ENCODE assay signal across 23 mouse cellular contexts in genomic region chr17:27686395-27686794, GRCm38 (mm10). TPM values are rescaled to one million over a fixed set of nuclear protein-coding genes. Genes with fewer than 3 reads are reported as not detected.
DNase-seq lines count a peak whose midpoint lies in the region; ATAC-seq lines count a peak whose summit lies in the region.
"Had no signal": no experiment of that assay in that cellular context is flagged by ENCODE, and none has a peak within 500 bp of the region (broad histone marks: within the 10 kb centered on the region; RNA-seq: fewer than 3 reads in every experiment).

No protein-coding gene starts in this region.

- no peaks in the 10 kb centered on the region for H3K36me3 ChIP-seq in neural tube, embryonic 12.5 days
- no peaks in the 10 kb centered on the region for H3K36me3 ChIP-seq in forebrain, embryonic 16.5 days (ENCODE audit: control insufficient read depth, insufficient read depth)
- H3K36me3 ChIP-seq in midbrain, embryonic 12.5 days = no peaks in the 10 kb centered on the region
- H3K36me3 ChIP-seq in neural tube, embryonic 15.5 days = no peaks in the 10 kb centered on the region
- H3K36me3 ChIP-seq: heart, embryonic 10.5 days had no signal

- peak overlapping the region; percentile 63; the same call in 1 of the 2 replicates for H3K9ac ChIP-seq in neural tube, embryonic 12.5 days
- no peak overlapping the region; the same call in 1 of the 2 replicates for H3K9ac ChIP-seq in forebrain, embryonic 16.5 days (replicated peaks; ENCODE audit: low read depth, low read length)
- H3K9ac ChIP-seq in midbrain, embryonic 12.5 days (replicated peaks) = no peak overlapping the region
- peak overlapping the region; percentile 84 for H3K9ac ChIP-seq in neural tube, embryonic 15.5 days (replicated peaks)

- no peaks in the 10 kb centered on the region for H3K9me3 ChIP-seq in neural tube, embryonic 12.5 days
- H3K9me3 ChIP-seq in forebrain, embryonic 16.5 days (ENCODE audit: control insufficient read depth, low read length) = no peaks in the 10 kb centered on the region
- H3K9me3 ChIP-seq in midbrain, embryonic 12.5 days = no peaks in the 10 kb centered on the region
- no peaks in the 10 kb centered on the region for H3K9me3 ChIP-seq in neural tube, embryonic 15.5 days (replicated peaks)
- H3K9me3 ChIP-seq: heart, embryonic 10.5 days had no signal

- 48% methylated on average over 5 of the region's 5 CpGs for WGBS in neural tube, embryonic 12.5 days
- WGBS in forebrain, embryonic 16.5 days = 36% methylated on average over 5 of the region's 5 CpGs
- WGBS in midbrain, embryonic 12.5 days = 30% methylated on average over 5 of the region's 5 CpGs
- WGBS in neural tube, embryonic 15.5 days = 42% methylated on average over 5 of the region's 5 CpGs

- peaks cover 10% of the 10 kb centered on the region for H3K27me3 ChIP-seq in neural tube, embryonic 12.5 days (replicated peaks)
- no peaks in the 10 kb centered on the region for H3K27me3 ChIP-seq in forebrain, embryonic 16.5 days (replicated peaks; ENCODE audit: control insufficient read depth, insufficient read depth, low read length)
- H3K27me3 ChIP-seq in midbrain, embryonic 12.5 days = peaks cover 53% of the 10 kb centered on the region
- H3K27me3 ChIP-seq in neural tube, embryonic 15.5 days (replicated peaks) = no peaks in the 10 kb centered on the region

- H3K4me2 ChIP-seq in neural tube, embryonic 12.5 days (replicated peaks) = peak overlapping the region; percentile 98
- H3K4me2 ChIP-seq in forebrain, embryonic 16.5 days (ENCODE audit: low read length) = peak overlapping the region; percentile 99
- H3K4me2 ChIP-seq in midbrain, embryonic 12.5 days (replicated peaks) = peak overlapping the region; percentile 84; the same call in 1 of the 2 replicates
- peak overlapping the region; percentile 97 for H3K4me2 ChIP-seq in neural tube, embryonic 15.5 days
- H3K4me2 ChIP-seq: liver, embryonic 11.5 days had no signal

- DNase-seq in neural tube, embryonic 10.5 days (ENCODE audit: extremely low spot score, low spot score) = no peak
- no peak for DNase-seq in gastrocnemius, adult 8-10 months (ENCODE audit: low spot score in 2 of 2)
- DNase-seq in right cerebral cortex, adult 18-20 months = no peak
- DNase-seq in testis, postnatal 10 days (ENCODE audit: low spot score) = no peak
- DNase-seq: cerebellum, adult 11-12 months; gastrocnemius, postnatal 10 days; kidney, adult 11 months; thymus, postnatal 25 days had no signal

- no peak for ATAC-seq in neural tube, embryonic 12.5 days (ENCODE audit: low FRiP score, low read depth)
- no peak for ATAC-seq in forebrain, embryonic 16.5 days
- ATAC-seq in midbrain, embryonic 12.5 days (ENCODE audit: low FRiP score, low read depth) = no peak
- no peak for ATAC-seq in neural tube, embryonic 15.5 days (ENCODE audit: low FRiP score)

- no peak overlapping the region for H3K27ac ChIP-seq in neural tube, embryonic 12.5 days
- no peak overlapping the region for H3K27ac ChIP-seq in forebrain, embryonic 16.5 days (ENCODE audit: low read length)
- no peak overlapping the region for H3K27ac ChIP-seq in midbrain, embryonic 12.5 days (replicated peaks)
- H3K27ac ChIP-seq in neural tube, embryonic 15.5 days (replicated peaks) = no peak overlapping the region
- H3K27ac ChIP-seq: heart, embryonic 10.5 days had no signal

- H3K4me1 ChIP-seq in neural tube, embryonic 12.5 days = peaks cover 14% of the 10 kb centered on the region
- peaks cover 25% of the 10 kb centered on the region for H3K4me1 ChIP-seq in forebrain, embryonic 16.5 days (replicated peaks; ENCODE audit: control insufficient read depth, insufficient read depth, low read length)
- H3K4me1 ChIP-seq in midbrain, embryonic 12.5 days = peaks cover 15% of the 10 kb centered on the region
- H3K4me1 ChIP-seq in neural tube, embryonic 15.5 days = peaks cover 27% of the 10 kb centered on the region

- H3K4me3 ChIP-seq in neural tube, embryonic 12.5 days = no peak overlapping the region
- peak overlapping the region; percentile 66 for H3K4me3 ChIP-seq in forebrain, embryonic 16.5 days (replicated peaks; ENCODE audit: low read length)
- H3K4me3 ChIP-seq in midbrain, embryonic 12.5 days = no peak overlapping the region
- H3K4me3 ChIP-seq in neural tube, embryonic 15.5 days (replicated peaks) = peak overlapping the region; percentile 65
- H3K4me3 ChIP-seq: erythroblast, embryonic 14.5 days had no signal

RNA-seq across cellular contexts. Expression of gene Pacsin1, which starts 31.1 kb away (rescaled TPM):
- polyA plus RNA-seq in neural tube, embryonic 12.5 days (2016; fragmentation: Nextera tagmentation; extraction: Ambion mirVana) = 11.6 and 13.4 TPM in 2 replicates
- 32.9 and 44.2 TPM in 2 replicates for polyA plus RNA-seq in forebrain, embryonic 16.5 days (2015; fragmentation: Nextera tagmentation; extraction: Ambion mirVana)
- 6.3 and 6.7 TPM in 2 replicates for polyA plus RNA-seq in midbrain, embryonic 12.5 days (2016; fragmentation: Nextera tagmentation; extraction: Ambion mirVana)
- polyA plus RNA-seq in neural tube, embryonic 15.5 days (2015; fragmentation: Nextera tagmentation; extraction: Ambion mirVana) = 62.6 and 66.7 TPM in 2 replicates
- total RNA-seq in gastrocnemius, adult 8-10 months (2022) = under 1 TPM in 2 of 4 experiments, not detected in 2; 0.15 to 0.51 TPM
- total RNA-seq: megakaryocyte-erythroid progenitor cell, adult 5-6 weeks; MEL had no signal

RNA-seq across cellular contexts. Expression of gene Spdef, which starts 42.4 kb away (rescaled TPM):
- polyA plus RNA-seq in neural tube, embryonic 12.5 days (2016; fragmentation: Nextera tagmentation; extraction: Ambion mirVana) = 0.13 and 0.33 TPM in 2 replicates
- 0.27 and 0.70 TPM in 2 replicates for polyA plus RNA-seq in forebrain, embryonic 16.5 days (2015; fragmentation: Nextera tagmentation; extraction: Ambion mirVana)
- 0.39 and 0.40 TPM in 2 replicates for polyA plus RNA-seq in midbrain, embryonic 12.5 days (2016; fragmentation: Nextera tagmentation; extraction: Ambion mirVana)
- polyA plus RNA-seq in neural tube, embryonic 15.5 days (2015; fragmentation: Nextera tagmentation; extraction: Ambion mirVana) = 0.92 and 1.9 TPM in 2 replicates
- total RNA-seq in gastrocnemius, adult 8-10 months (2022) = not detected
- total RNA-seq: heart, postnatal 25 days; megakaryocyte-erythroid progenitor cell, adult 5-6 weeks; MEL had no signal
- polyA plus RNA-seq: erythroblast, embryonic 14.5 days; liver, embryonic 11.5 days had no signal

RNA-seq across cellular contexts. Expression of gene Rps10, which starts 49.9 kb away (rescaled TPM):
- 639 and 684 TPM in 2 replicates for polyA plus RNA-seq in neural tube, embryonic 12.5 days (2016; fragmentation: Nextera tagmentation; extraction: Ambion mirVana)
- polyA plus RNA-seq in forebrain, embryonic 16.5 days (2015; fragmentation: Nextera tagmentation; extraction: Ambion mirVana) = 467 and 512 TPM in 2 replicates
- polyA plus RNA-seq in midbrain, embryonic 12.5 days (2016; fragmentation: Nextera tagmentation; extraction: Ambion mirVana) = 694 and 702 TPM in 2 replicates
- polyA plus RNA-seq in neural tube, embryonic 15.5 days (2015; fragmentation: Nextera tagmentation; extraction: Ambion mirVana) = 483 and 558 TPM in 2 replicates
- total RNA-seq in gastrocnemius, adult 8-10 months (2022) = 100 to 1,000 TPM; 332 to 455 (median 370) TPM

RNA-seq across cellular contexts. Expression of gene RPS10-NUDT3, which starts 51.4 kb away (rescaled TPM):
- polyA plus RNA-seq in neural tube, embryonic 12.5 days (2016; fragmentation: Nextera tagmentation; extraction: Ambion mirVana) = not detected in 2 replicates
- not detected in 2 replicates for polyA plus RNA-seq in forebrain, embryonic 16.5 days (2015; fragmentation: Nextera tagmentation; extraction: Ambion mirVana)
- not detected in 2 replicates for polyA plus RNA-seq in midbrain, embryonic 12.5 days (2016; fragmentation: Nextera tagmentation; extraction: Ambion mirVana)
- not detected in 2 replicates for polyA plus RNA-seq in neural tube, embryonic 15.5 days (2015; fragmentation: Nextera tagmentation; extraction: Ambion mirVana)
- total RNA-seq in gastrocnemius, adult 8-10 months (2022) = 1 to 10 TPM in 2 of 4 experiments, not detected in 2; 1.5 to 2.2 TPM
- total RNA-seq: adrenal gland, postnatal 4 days; gastrocnemius, postnatal 10 days; left cerebral cortex, postnatal 14 days; megakaryocyte-erythroid progenitor cell, adult 5-6 weeks; MEL had no signal
- polyA plus RNA-seq: erythroblast, embryonic 14.5 days; heart, embryonic 10.5 days; liver, embryonic 11.5 days; lung, postnatal 0 days; small intestine, adult 2 months; stomach, embryonic 16.5 days had no signal

Comparison
In these comparisons a context has a peak if more than half of its experiments do, and no peak if none do; other contexts are left out.
1. H3K4me3 ChIP-seq: peak in forebrain, embryonic 16.5 days (single experiment) and neural tube, embryonic 15.5 days (single experiment); none in neural tube, embryonic 12.5 days (single experiment) and midbrain, embryonic 12.5 days (single experiment).
2. H3K9ac ChIP-seq: peak in neural tube, embryonic 12.5 days (single experiment) and neural tube, embryonic 15.5 days (single experiment); none in forebrain, embryonic 16.5 days (single experiment) and midbrain, embryonic 12.5 days (single experiment).
3. Peak in every context shown above with its lines, with median percentiles within 50 percentile points of each other: H3K4me2 ChIP-seq.